Mouse (Mus musculus) hindbrain, embryonic 15.5 days (tissue): ENCODE measurements at regions not wholly inside any gene's neighbourhood (a gene's known extent, or its start where the extent isn't known, plus 50 kb on each side); places are given as distances from the start of the nearest gene placed in this dataset.
"Not testable (repeated sequence)": the region's sequence is repeated elsewhere in the genome, so short reads cannot be mapped to it uniquely, and the experiment has no call there.

Source experiments
- ATAC-seq: fragments of 200-750 bp; cut with Nextera tagmentation; 2 replicates; pipeline ENCODE4 v1.8.0; 2017; ENCODE audit warnings: low read depth, moderate number of reproducible peaks, moderate TSS enrichment; ENCODE audit not compliant: low FRiP score
- H3K27ac ChIP-seq: fragments of 300-500 bp; sonication (generic); replicated peaks from 2 replicates; pipeline ENCODE4 v1.5.1; 2015; ENCODE audit warnings: mild to moderate bottlenecking, inconsistent platforms
- H3K27me3 ChIP-seq: fragments of 300-500 bp; sonication (generic); 2 replicates; pipeline ENCODE4 v1.6.1; 2015; ENCODE audit warnings: control low read depth, inconsistent platforms
- H3K36me3 ChIP-seq: fragments of 300-500 bp; sonication (generic); 2 replicates; pipeline ENCODE4 v1.6.1; 2015; ENCODE audit warnings: control low read depth, inconsistent platforms
- H3K4me1 ChIP-seq: fragments of 300-500 bp; sonication (generic); replicated peaks from 2 replicates; pipeline ENCODE4 v1.6.1; 2015; ENCODE audit warnings: control low read depth, inconsistent platforms
- H3K4me2 ChIP-seq: fragments of 300-500 bp; sonication (generic); 2 replicates; pipeline ENCODE4 v1.6.1; 2015; ENCODE audit warnings: moderate library complexity, mild to moderate bottlenecking, inconsistent platforms
- H3K4me3 ChIP-seq: fragments of 300-500 bp; sonication (generic); 2 replicates; pipeline ENCODE4 v1.5.1; 2015; ENCODE audit warnings: mild to moderate bottlenecking, inconsistent platforms
- H3K9ac ChIP-seq: fragments of 300-500 bp; sonication (generic); 2 replicates; pipeline ENCODE4 v1.6.1; 2015; ENCODE audit warnings: inconsistent platforms
- H3K9me3 ChIP-seq: fragments of 300-500 bp; sonication (generic); 2 replicates; pipeline ENCODE4 v1.6.1; 2016; ENCODE audit warnings: control low read depth, inconsistent platforms
- WGBS: fragments of 180-500 bp; shearing (Covaris S2); methylation state at CpG from one replicate; pipeline ENCODE4 v1.1.7; 2015; 5-methylcytosine and 5-hydroxymethylcytosine counted together

GRCm38 (mm10) chr12:33496306-33496705 is 66.9 kb downstream of the Twistnb start:
- Histone ChIP-seq H3K4me2 (no peak overlapping the region), H3K27ac (no peak overlapping the region), H3K9ac (no peak overlapping the region), H3K4me3 (no peak overlapping the region), H3K27me3 (no peaks in the 10 kb centered on the region), H3K4me1 (no peaks in the 10 kb centered on the region), H3K36me3 (no peaks in the 10 kb centered on the region), H3K9me3 (no peaks in the 10 kb centered on the region)
- WGBS: 91% methylated on average over 9 of the region's 9 CpGs
- no peak for ATAC-seq

DNA sequence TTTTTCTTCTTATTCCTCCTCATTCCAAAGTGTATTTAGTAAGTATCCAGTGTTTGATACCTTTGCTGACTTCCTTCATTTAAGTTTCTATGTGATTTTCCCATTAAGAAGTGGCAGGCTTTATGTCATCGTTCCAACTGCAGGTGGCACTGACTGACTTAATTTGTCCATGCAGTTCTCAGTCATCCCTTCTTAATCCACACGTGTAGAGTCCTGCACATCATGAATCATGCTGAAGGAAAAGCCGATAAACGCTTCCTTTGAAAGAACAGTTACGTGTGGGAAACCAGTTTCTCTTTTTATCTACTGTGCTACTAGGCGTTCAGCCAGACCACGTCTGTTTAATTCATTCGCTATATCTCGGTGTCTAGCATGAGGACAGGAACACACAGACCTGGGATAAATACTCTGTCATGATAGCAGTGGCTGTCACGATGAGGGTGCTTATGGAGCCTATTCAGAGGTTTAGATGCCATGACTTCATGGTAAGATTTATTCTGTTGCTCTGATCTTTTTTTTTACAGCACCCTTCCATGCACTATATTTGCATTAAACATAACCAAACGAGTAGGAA is 68.0 kb downstream of the Twistnb start:
- 63% methylated on average over 11 of the region's 11 CpGs for WGBS
- no peak overlapping the region for H3K27ac ChIP-seq
- H3K27me3 ChIP-seq: no peaks in the 10 kb centered on the region
- H3K9me3 ChIP-seq: no peaks in the 10 kb centered on the region
- no peak overlapping the region for H3K9ac ChIP-seq
- H3K4me2 ChIP-seq: no peak overlapping the region
- ATAC-seq: no peak
- no peaks in the 10 kb centered on the region for H3K36me3 ChIP-seq
- no peak overlapping the region for H3K4me3 ChIP-seq
- H3K4me1 ChIP-seq: no peaks in the 10 kb centered on the region

DNA sequence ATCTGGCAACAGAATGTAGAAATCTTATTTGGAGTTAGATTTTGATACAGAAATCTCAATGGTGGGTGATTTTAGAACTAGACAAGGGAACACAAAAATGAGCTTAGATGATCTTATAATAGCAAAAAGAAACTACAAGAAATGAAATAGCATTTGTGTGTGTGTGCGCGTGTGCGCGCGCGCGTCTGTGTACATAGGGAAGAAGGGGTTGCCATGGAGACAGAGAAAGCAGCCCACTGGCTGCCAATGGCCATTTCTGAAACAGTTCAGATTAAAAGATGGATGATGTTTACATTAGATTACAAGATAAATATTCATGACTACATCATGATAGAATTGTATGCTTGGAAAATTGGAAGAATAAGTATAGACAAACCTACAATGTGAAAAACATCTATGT is 112.1 kb downstream of the Twistnb start:
- ATAC-seq: no peak
- Histone ChIP-seq H3K4me3 (no peak overlapping the region), H3K4me2 (no peak overlapping the region), H3K27me3 (no peaks in the 10 kb centered on the region), H3K9me3 (no peaks in the 10 kb centered on the region), H3K9ac (no peak overlapping the region), H3K27ac (no peak overlapping the region), H3K4me1 (no peaks in the 10 kb centered on the region), H3K36me3 (no peaks in the 10 kb centered on the region)
- 71% methylated on average over 7 of the region's 7 CpGs for WGBS

DNA sequence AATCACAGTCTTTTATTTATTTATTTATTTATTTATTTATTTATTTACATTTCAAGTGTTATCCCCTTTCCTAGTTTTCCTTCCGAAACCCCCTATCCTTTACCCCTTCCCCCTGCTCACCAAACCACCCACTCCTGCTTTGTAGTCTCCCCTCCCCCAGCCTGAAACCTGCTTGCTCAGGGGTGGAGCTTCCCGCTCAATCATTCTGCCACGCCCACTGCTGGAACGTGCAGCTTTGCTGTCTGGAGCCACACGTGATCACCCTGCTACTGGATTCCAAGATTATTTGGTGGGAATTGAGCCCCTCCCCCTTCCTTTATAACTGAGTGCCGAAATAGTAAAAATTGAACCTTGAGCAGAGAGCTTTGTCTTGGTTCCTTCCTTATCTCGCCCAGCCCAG is 122.2 kb downstream of the Twistnb start:
- not testable (repeated sequence) for H3K4me3 ChIP-seq, H3K27ac ChIP-seq, H3K4me2 ChIP-seq, H3K27me3 ChIP-seq, ATAC-seq, H3K4me1 ChIP-seq, H3K36me3 ChIP-seq, H3K9ac ChIP-seq, H3K9me3 ChIP-seq
- WGBS: 50% methylated on average over 7 of the region's 7 CpGs

DNA sequence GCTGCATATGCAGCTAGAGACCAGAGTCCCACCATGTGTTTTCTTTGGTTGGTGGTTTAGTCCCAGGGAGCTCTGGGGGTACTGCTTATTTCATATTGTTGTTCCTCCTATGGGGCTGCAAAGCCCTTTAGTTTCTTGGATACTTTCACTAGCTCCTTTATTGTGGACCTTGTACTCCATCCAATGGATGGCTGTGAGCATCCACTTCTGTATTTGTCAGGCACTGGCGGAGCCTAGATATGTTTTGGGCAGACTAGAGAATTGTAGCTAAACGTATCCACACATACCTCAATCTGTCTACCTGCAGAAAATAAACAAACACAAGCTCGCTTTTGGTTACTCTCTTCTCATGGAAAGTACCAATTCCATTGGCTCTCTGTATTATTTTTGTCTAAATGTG is 122.8 kb downstream of the Twistnb start:
- Histone ChIP-seq H3K4me2 (no peak overlapping the region), H3K27ac (no peak overlapping the region), H3K27me3 (no peaks in the 10 kb centered on the region), H3K9ac (no peak overlapping the region), H3K9me3 (no peaks in the 10 kb centered on the region), H3K36me3 (no peaks in the 10 kb centered on the region), H3K4me1 (0 out of 2 replicates have a peak, but pooled peaks cover 5% of the 10 kb centered on the region), H3K4me3 (no peak overlapping the region)
- no peak for ATAC-seq
- WGBS: 96% methylated on average over 3 of the region's 3 CpGs

DNA sequence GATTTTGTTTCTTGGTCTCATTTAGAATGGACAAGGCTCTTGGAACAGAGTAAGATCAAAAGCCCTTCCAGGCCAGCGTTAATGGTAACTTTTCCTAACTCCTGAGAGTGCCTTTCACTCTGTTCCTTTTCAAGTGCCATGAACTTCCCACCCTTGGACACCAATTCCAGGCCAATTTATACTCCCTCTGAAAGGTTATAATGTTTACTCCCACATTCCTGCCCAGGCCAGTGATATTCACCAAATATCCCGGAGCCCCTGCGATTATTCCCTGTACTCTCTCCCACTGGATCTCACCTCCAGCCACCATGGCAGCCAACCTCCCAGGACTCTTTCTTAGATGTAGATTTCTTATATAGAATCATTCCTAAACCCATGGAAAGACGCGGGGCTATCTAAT is 123.2 kb downstream of the Twistnb start:
- no peak for ATAC-seq
- WGBS: 94% methylated on average over 5 of the region's 5 CpGs
- no peak overlapping the region for H3K27ac ChIP-seq
- no peaks in the 10 kb centered on the region for H3K36me3 ChIP-seq
- no peak overlapping the region for H3K4me2 ChIP-seq
- 0 out of 2 replicates have a peak, but pooled peaks cover 5% of the 10 kb centered on the region for H3K4me1 ChIP-seq
- H3K9ac ChIP-seq: no peak overlapping the region
- H3K27me3 ChIP-seq: no peaks in the 10 kb centered on the region
- no peaks in the 10 kb centered on the region for H3K9me3 ChIP-seq
- no peak overlapping the region for H3K4me3 ChIP-seq

DNA sequence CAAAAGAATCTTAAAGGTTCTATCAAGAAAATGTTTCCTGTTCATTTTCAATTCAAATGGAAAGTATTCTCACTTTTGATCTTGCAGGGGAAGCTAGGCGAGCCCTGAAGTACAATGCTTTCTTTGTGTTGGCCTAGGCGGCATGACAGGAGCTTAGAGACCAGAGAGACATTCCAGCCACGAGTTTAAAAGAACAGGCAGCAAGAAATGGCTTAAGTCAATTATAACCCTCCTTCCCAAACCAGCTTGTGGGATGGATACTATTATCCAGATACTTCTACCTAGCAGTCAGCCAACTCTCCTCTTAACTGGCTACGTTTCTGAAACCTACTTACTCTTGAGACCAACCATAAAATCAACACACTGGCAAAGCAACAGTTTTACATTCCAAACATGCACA is 124.3 kb downstream of the Twistnb start:
- no peak overlapping the region for H3K9ac ChIP-seq
- no peak overlapping the region for H3K4me3 ChIP-seq
- H3K4me2 ChIP-seq: no peak overlapping the region
- no peaks in the 10 kb centered on the region for H3K36me3 ChIP-seq
- no peak overlapping the region for H3K27ac ChIP-seq
- no peak for ATAC-seq
- H3K9me3 ChIP-seq: no peaks in the 10 kb centered on the region
- WGBS: 16% methylated on average over 4 of the region's 4 CpGs
- 0 out of 2 replicates have a peak, but pooled peaks cover 5% of the 10 kb centered on the region for H3K4me1 ChIP-seq
- H3K27me3 ChIP-seq: no peaks in the 10 kb centered on the region

DNA sequence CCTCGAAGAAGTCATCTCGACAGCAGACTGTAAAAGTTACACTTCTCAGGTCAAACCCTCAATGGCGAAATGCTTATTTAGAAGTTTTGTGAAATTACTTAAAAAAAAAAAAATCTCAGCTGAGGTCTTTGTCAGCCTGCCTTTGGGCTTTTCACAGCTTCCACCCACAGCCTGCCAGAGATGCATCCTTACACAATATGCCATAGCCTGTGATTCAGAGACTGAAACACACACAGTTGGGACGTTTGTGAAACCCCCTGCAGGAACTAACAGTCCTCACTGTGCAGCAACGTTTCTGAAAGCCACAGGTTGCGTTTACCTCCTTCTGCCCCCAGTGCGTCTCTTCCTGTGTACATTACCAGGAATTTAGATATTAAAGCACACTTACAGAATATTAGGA is 131.7 kb downstream of the Twistnb start:
- no peaks in the 10 kb centered on the region for H3K9me3 ChIP-seq
- H3K27me3 ChIP-seq: no peaks in the 10 kb centered on the region
- no peaks in the 10 kb centered on the region for H3K36me3 ChIP-seq
- 60% methylated on average over 7 of the region's 7 CpGs for WGBS
- no peaks in the 10 kb centered on the region for H3K4me1 ChIP-seq
- no peak overlapping the region for H3K9ac ChIP-seq
- H3K4me2 ChIP-seq: no peak overlapping the region
- H3K4me3 ChIP-seq: no peak overlapping the region
- no peak overlapping the region for H3K27ac ChIP-seq
- ATAC-seq: no peak

DNA sequence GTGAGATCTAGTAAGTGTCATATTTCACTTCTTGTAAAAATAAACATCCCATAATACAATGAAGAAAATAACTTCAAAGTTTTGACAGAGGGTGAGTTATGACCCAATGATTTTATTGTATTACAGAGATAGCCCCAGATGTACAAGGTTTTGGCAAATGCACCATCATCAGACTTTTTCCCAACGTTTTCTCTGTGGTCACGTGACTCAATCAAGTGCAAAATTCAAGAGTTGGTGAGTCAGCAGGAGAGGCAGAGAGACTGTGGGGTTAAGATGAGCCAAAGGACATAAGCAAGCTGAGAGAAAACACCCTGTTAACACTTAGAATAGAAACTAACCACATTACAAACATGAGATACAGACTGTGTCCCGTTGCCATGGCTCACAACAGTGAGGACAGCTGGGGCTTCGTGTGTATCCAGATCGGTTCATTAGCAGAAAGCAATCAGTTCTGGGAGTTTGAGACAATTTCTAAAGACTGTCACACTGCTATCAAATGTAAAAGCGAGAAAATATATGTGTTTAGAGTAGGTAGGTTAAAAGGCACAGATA is 148.5 kb downstream of the Twistnb start:
- Histone ChIP-seq H3K9me3 (no peaks in the 10 kb centered on the region), H3K27me3 (no peaks in the 10 kb centered on the region), H3K27ac (no peak overlapping the region), H3K36me3 (no peaks in the 10 kb centered on the region), H3K9ac (no peak overlapping the region), H3K4me3 (no peak overlapping the region), H3K4me2 (no peak overlapping the region), H3K4me1 (no peaks in the 10 kb centered on the region)
- WGBS: 70% methylated on average over 6 of the region's 6 CpGs
- ATAC-seq: no peak

DNA sequence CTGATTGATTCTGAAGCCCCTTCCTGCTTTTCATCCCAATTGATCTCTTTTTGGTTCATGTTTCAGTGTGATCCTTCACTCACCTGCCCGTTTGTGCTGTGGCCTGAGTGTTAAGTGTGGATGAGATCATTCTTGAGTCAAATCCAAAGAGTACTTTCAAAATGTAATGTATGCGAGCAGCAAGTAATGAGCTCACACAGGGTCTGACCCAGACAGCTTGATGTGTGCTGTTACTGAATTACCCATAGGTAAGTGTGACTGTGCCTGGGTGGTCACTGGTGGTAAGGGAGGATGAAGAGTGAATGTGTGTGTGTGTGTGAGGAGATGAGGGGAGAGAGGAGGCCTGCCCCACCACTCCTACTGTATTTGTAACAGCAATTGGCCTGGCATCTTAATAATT is 151.4 kb downstream of the Twistnb start:
- no peak overlapping the region for H3K4me2 ChIP-seq
- ATAC-seq: no peak
- H3K4me1 ChIP-seq: no peaks in the 10 kb centered on the region
- H3K9ac ChIP-seq: no peak overlapping the region
- H3K36me3 ChIP-seq: no peaks in the 10 kb centered on the region
- H3K27me3 ChIP-seq: no peaks in the 10 kb centered on the region
- WGBS: 80% methylated on average over 2 of the region's 2 CpGs
- no peak overlapping the region for H3K27ac ChIP-seq
- no peaks in the 10 kb centered on the region for H3K9me3 ChIP-seq
- H3K4me3 ChIP-seq: no peak overlapping the region

GRCm38 (mm10) chr12:33591031-33591430 is 161.6 kb downstream of the Twistnb start:
- ATAC-seq: no peak
- no peak overlapping the region for H3K27ac ChIP-seq
- no peaks in the 10 kb centered on the region for H3K4me1 ChIP-seq
- WGBS: 78% methylated on average over 5 of the region's 5 CpGs
- H3K4me3 ChIP-seq: no peak overlapping the region
- no peak overlapping the region for H3K4me2 ChIP-seq
- no peaks in the 10 kb centered on the region for H3K36me3 ChIP-seq
- H3K27me3 ChIP-seq: no peaks in the 10 kb centered on the region
- H3K9me3 ChIP-seq: no peaks in the 10 kb centered on the region
- no peak overlapping the region for H3K9ac ChIP-seq

DNA sequence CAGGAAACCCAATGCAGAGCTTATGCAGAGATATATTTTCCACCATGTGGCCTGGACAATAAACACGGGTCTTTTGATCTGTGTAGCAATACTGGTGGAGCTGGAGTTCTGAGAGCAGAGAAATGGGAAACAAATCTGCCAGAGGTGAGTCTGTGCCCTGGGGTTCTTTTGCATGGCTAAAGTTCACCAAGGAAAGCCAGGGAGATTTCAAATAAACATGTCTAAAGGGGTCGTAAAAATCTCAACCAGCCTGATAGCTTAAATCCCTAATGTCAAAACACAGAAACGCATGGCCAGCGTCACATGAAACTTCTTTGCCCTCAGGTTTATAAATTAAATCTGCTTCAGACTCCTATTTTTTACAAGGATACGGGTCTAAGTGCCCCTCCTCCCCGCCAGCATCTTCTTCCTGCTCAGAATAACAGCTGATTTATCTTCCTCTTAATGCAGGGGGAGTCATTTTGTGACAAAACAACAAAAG is 163.0 kb downstream of the Twistnb start:
- Histone ChIP-seq H3K9me3 (no peaks in the 10 kb centered on the region), H3K4me1 (no peaks in the 10 kb centered on the region), H3K4me2 (peak overlapping the region; percentile 34), H3K9ac (no peak overlapping the region), H3K4me3 (no peak overlapping the region), H3K27me3 (no peaks in the 10 kb centered on the region), H3K36me3 (no peaks in the 10 kb centered on the region), H3K27ac (no peak overlapping the region)
- ATAC-seq: no peak
- WGBS: 36% methylated on average over 6 of the region's 6 CpGs

DNA sequence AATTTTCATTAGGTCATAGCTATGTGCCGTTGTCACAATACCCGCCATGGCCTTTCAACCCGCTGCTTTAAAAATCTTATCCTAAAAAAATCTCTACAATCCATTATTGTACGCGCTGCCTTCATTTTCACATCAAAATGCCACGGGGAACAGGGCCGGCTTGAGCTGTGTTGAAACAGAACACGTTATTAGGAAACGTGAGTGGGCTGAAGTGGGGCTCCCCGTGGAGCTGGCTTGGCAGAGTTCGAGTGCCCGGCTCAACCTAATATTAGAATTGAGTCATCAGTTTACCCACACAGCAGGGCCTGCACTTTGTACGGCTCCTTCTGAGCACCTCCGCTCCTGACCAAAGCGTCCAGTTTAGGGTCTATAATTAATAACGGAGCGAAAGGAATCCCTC is 163.5 kb downstream of the Twistnb start:
- H3K9ac ChIP-seq: no peak overlapping the region
- no peak overlapping the region for H3K27ac ChIP-seq
- no peak overlapping the region for H3K4me3 ChIP-seq
- H3K36me3 ChIP-seq: no peaks in the 10 kb centered on the region
- peak overlapping the region; percentile 34 for H3K4me2 ChIP-seq
- H3K27me3 ChIP-seq: no peaks in the 10 kb centered on the region
- no peaks in the 10 kb centered on the region for H3K4me1 ChIP-seq
- ATAC-seq: 0 out of 2 replicates have a peak, but pooled peaks have one; percentile 48
- no peaks in the 10 kb centered on the region for H3K9me3 ChIP-seq
- 42% methylated on average over 17 of the region's 17 CpGs for WGBS
